Mouse (Mus musculus): Measurements from ENCODE around the gene Fam71a.

The Fam71a gene

DNA sequence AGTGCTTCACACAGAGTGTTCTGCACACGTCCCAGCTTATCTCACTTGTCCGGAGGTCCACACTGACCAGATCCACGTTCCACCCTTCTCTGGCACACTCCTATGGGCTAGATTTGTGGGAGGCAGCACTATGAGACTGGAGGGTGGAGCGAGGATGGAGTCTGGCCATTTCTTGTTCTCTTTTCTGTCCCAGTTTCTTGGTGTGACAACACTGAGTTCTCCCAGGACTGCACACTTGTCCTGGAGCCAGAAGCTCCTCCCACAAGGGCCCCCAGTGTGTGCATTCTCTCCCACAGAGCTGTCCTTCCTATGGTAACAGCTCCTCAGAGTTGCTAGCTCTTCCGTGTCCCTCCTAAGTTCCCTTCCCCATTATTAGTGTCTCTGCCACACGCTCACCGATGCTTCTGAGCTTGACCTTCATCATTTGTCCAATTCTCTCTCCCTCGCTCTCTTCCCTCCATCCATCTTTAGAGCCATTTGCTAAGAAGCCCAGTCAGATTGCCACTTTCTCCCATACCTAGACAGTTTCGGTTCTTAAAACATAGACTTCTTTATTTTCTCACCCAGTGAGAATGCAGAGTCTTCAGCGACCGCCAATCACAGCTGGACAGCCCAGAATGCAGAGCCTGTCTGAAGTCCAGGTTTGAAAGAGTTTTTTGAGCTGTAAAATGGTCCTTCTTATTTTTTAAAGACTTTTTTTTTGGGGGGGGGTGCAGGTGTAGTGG, 48.9 kb downstream of the Fam71a start:
- no peak for DNase-seq

GRCm38 (mm10) chr1:191114868-191115267, 49.7 kb downstream of the Fam71a start:
- DNase-seq, result peak in 1 of 2 experiments; percentile 27

All from B cell, adult 2 months (primary cell).